Mouse (Mus musculus) liver, embryonic 14.5 days (tissue): ENCODE measurements at regions not wholly inside any gene's neighbourhood (a gene's known extent, or its start where the extent isn't known, plus 50 kb on each side); places are given as distances from the start of the nearest gene placed in this dataset.

ENCODE experiments used
- CTCF ChIP-seq: IDR thresholded peaks from 2 replicates; pipeline ENCODE4 v1.5.1; 2016; ENCODE audit warnings: antibody characterized with exemption, low read depth, control low read depth
- EP300 ChIP-seq: IDR thresholded peaks from 2 replicates; pipeline ENCODE4 v1.6.1; 2016; ENCODE audit warnings: antibody characterized with exemption, low read depth

- TF ChIP-seq CTCF (peak; percentile 13; the same call in 1 of the 2 replicates), EP300 (no peak)
These were observed 190.9 kb upstream of the Arid2 start for GRCm38 (mm10) chr15:96096438-96096837.
